Mouse (Mus musculus) testis, adult 2 months (tissue): ENCODE measurements around the gene Map3k14.

Source experiments
- CTCF ChIP-seq: fragments of 200-500 bp; IDR thresholded peaks from 2 replicates; pipeline ENCODE4 v1.5.1; 2012; ENCODE audit warnings: low read depth, mild to moderate bottlenecking, inconsistent platforms, low read length, moderate library complexity; ENCODE audit not compliant: control insufficient read depth, insufficient read depth, insufficient replicate concordance
- POLR2A ChIP-seq: fragments of 200-500 bp; IDR thresholded peaks from 2 replicates; pipeline ENCODE4 v1.6.1; 2012; ENCODE audit warnings: low read depth, mild to moderate bottlenecking, inconsistent platforms, low read length, moderate library complexity; ENCODE audit not compliant: control insufficient read depth

DNA sequence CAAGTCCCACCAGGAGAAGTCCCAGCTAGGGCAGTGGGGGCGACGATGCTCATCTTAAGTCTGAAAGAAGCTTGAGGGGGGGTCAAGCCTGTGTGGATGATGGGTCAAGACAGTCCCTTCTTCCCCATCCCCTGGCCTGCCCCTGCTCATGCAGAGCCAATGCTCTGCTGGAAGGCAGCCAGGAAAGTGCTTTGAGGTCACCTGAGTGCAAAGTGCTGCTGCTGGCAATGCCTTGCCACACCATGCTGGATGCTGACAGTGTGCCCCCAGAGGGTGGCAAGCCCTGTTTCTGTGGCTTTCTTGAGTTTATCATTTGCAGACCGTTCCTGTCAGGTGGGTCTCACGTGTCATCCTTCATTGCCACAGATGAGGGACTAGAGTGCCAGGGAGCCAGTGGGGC is 47.3 kb downstream of the Map3k14 start:
- TF ChIP-seq CTCF (no peak), POLR2A (no peak)
